Mouse (Mus musculus): ENCODE measurements around the gene Enox1.

The Enox1 gene

GRCm38 (mm10) chr14:77196246-77196645 lies 39.7 kb downstream of the Enox1 start:
- DNase-seq (ENCODE audit: low read depth): no peak

- no peak for DNase-seq (ENCODE audit: low read depth)
Measured at GRCm38 (mm10) chr14:77197414-77197915, 40.9 kb downstream of the Enox1 start.

GRCm38 (mm10) chr14:77210889-77211288 lies 54.3 kb downstream of the Enox1 start:
- no peak for DNase-seq (ENCODE audit: low read depth)

DNA sequence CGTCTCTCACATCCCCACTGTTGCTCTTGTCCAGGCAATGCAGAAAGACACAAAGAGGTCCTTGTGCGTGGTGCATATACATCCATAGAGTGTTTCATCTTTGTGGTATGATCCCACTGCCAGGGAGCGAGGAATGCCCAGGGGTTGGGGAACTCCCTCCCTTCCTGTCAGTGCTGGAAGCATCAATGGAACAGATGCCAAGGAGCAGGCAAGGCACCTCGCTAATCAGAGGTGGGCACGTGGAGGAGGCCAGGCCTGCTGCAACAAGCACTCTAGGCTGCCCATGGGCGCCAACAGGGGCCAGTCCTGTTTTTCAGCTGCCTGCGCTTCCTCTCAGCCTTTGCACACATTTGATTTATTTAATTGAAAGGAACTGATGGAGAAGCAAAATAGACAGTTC lies 56.6 kb downstream of the Enox1 start:
- no peak for DNase-seq (ENCODE audit: low read depth)

- no peak for DNase-seq (ENCODE audit: low read depth)
Measured at GRCm38 (mm10) chr14:77214848-77215247, 58.3 kb downstream of the Enox1 start.

DNA sequence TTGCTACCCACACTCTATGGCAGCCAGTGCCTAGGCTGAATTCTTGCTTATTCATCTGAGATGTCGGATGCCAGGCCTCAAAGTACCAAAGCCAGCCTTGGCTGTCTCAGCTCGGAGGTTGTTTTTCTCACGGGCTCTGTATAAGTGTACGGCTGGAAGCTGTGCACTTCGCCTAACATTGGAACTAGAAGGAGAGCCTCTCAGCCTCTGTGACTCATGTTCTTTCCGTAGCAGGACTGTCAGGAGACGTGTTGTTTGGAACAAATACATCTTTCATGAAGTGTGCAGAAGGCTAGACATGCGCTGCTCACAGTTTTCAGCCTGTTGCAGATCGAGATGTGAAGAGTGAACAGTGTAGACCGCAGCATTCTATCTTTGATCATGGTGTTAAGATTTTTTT lies 68.8 kb downstream of the Enox1 start:
- no peak for DNase-seq (ENCODE audit: low read depth)

GRCm38 (mm10) chr14:77238811-77239210 lies 82.2 kb downstream of the Enox1 start:
- no peak for DNase-seq (ENCODE audit: low read depth)

DNA sequence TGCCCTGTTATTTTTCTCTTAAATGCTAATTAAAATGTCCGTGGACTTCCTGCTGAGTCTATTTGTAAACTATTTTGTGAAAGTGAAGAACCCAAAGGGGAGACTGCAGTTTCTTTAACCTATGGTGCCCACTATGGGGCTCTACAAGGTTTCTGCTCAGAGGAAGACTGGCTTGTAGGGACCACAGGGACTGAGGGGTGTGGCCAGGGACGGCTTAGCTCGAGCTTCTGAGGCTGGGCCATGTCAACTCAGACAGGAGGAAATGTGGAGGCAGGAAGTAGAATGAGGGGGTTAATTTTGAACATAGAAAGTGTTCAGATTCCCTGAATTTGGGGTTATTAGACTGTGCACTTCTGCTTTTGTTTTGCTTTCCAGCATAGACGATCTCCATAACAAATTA lies 82.8 kb downstream of the Enox1 start:
- no peak for DNase-seq (ENCODE audit: low read depth)

DNA sequence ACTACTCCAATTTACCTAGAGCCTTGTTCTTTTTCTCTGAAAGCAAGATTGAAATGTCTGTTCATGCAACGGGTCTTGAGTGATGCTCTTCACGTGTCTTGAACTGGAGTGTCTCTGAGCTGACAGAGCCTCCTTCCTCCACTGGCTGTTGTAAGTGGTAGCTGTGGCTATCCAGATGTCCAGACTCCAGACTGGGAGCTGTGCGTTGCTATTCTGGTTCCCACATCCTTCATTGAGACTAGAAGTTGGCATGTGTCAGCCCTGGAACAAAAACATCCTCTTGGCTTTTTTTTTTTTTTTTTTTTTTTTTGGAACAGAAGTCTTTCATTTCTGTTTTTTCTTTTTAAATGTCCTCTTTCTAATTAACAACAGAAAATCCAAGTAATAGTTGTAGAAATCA lies 90.4 kb downstream of the Enox1 start:
- no peak for DNase-seq (ENCODE audit: low read depth)

DNA sequence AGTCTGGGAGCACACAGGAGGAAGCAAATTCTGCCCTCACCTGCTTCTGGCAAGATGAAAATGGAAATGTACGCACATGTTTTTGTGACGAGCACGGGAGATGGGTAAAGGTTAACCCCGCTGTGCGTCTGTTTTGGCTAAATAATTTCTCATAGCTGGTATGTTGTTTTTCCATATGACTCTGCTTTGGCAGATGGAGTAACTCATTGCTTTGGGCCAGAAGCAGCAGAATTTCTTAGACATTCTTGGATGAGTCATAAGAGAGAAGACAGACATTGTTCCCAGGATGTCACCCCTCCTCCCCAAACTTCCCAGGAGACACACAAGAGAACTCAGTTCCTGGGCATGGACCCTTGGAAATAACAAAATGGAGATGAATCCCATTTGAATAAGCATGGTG lies 91.9 kb downstream of the Enox1 start:
- no peak for DNase-seq (ENCODE audit: low read depth)

DNA sequence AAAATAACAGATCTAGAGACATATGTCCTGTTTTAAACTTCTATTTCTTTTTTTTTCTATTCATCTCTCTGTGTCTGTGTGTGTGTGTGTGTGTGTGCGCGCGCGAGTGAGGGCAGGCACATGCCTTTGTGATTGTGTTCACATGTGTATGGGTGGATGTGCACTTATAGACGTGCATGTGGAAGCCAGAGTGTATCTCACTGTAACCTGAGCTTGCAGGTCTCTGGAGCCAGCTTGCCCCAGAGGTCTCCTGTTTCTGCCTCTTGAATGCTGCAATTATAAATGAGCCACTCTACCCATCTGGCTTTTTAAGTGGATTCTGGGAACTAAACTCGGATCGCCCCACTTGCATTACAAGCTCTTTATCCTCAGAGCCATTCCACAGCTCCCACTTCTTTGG lies 92.4 kb downstream of the Enox1 start:
- DNase-seq (ENCODE audit: low read depth): no peak

GRCm38 (mm10) chr14:77250652-77251238 lies 94.2 kb downstream of the Enox1 start:
- DNase-seq (ENCODE audit: low read depth): no peak

GRCm38 (mm10) chr14:77255201-77255600 lies 98.6 kb downstream of the Enox1 start:
- no peak for DNase-seq (ENCODE audit: low read depth)

DNA sequence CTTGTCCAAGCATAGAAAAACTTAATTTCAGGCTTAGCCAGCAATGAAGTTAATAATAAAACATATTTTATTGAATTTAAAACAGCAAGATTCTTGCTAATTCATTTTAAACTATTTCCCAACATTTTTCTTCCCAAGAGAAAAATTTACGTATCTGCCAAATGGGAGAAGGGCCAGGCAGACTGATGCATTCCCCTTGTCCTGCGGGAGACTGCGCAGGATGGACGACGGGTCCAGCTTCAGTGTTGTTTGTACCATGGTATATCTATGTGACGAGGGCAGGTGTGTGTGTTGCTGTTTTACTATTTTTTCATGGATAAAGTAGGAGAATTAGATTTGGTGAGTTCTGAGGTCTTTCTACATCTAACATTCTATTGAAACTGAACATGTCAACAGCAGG lies 99.1 kb downstream of the Enox1 start:
- no peak for DNase-seq (ENCODE audit: low read depth)

DNA sequence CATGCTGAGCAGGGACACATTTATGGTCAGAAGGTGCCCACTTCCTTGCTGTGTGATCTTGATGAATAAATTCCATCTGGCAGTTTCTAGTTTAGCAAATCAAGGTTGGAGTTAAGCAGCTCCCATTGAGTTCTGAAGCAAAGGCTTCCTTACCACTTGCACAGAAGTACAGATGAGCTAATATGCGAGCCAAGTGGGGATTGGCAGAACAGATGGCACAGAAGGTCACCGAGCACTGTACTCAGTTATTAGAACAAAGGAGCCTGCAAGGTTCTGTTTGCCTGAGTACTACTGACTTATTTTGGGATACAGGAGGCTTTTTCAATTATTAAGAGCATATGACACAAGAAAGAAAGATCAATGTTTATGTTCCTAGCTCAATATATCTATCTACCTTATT lies 100.4 kb downstream of the Enox1 start:
- no peak for DNase-seq (ENCODE audit: low read depth)

GRCm38 (mm10) chr14:77257461-77257860 lies 100.9 kb downstream of the Enox1 start:
- DNase-seq (ENCODE audit: low read depth): no peak

- DNase-seq (ENCODE audit: low read depth): no peak
Measured at GRCm38 (mm10) chr14:77258186-77258585, 101.6 kb downstream of the Enox1 start.

- DNase-seq (ENCODE audit: low read depth): no peak
Measured at GRCm38 (mm10) chr14:77259686-77260085, 103.1 kb downstream of the Enox1 start.

DNA sequence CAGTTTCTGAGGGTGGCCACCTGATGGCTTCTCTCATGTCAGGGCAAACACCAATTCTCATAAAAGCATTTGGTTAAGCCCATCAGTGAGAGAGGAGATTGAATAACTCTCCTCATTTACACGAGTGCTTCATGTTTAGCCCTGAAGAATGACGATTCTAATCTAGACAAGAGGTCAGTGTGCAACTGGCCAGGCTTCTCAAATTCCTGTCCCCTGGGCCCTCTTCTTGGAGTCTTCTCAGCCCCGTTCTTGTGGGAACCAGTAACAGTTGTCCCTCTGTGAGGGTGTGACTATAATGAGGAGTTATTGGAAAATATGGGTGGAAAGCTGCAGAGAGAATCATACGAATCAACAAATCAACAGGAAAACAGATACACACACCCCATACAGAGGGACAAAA lies 103.5 kb downstream of the Enox1 start:
- DNase-seq (ENCODE audit: low read depth): no peak

GRCm38 (mm10) chr14:77266805-77267771 lies 110.5 kb downstream of the Enox1 start:
- DNase-seq (ENCODE audit: low read depth): no peak

GRCm38 (mm10) chr14:77272248-77272930 lies 115.8 kb downstream of the Enox1 start:
- DNase-seq (ENCODE audit: low read depth): no peak

DNA sequence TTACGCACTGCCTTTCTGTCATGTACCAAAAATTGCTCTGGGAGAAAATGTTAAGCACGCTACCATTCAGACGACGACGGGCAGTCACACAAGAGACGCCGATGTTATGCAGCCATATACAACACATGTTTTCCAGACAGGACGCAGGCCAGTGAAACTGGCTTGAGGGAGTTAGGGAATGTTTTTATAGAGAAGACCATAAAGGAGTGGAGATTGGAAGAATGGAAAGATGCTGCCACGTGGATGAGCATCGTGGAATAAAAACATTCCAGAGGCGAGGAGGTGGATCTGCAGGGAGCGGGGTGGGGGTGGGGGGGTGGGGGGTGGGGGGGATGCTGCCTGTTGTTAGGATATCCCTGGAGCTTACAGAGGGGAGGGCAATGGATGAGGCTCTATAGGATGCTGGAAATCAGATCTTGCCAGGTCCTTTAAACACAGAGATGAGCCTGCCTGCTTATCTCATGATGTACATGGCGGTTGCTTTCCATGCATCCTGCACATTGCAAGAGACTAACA lies 116.4 kb downstream of the Enox1 start:
- DNase-seq (ENCODE audit: low read depth): no peak

DNA sequence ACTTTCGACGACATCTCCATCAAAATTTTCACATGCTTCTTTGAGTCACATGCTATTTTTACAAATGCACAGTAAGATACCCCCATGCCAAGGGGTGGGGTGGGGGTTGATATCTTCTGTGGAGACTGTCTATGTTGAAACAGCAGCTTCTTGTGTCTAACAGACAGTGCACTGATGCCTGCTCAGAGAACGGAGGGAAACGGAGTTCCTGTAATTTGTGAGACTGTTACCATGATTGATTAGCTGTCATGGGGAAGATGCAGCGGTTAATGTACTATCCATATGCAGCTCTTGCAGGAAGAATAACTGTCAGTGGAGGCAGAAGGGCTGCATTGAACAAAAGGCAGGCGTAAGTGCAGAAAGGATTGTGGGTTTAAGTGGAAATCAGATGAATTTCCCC lies 117.2 kb downstream of the Enox1 start:
- no peak for DNase-seq (ENCODE audit: low read depth)
